Mouse (Mus musculus) ZHBTc4 (cell line): Measurements from ENCODE around the gene Pcbp2.

Experiments
- DNase-seq: peaks from one replicate; pipeline ENCODE4 v3.0.0-alpha.2; 2011; ENCODE audit warnings: low read depth, low spot score

Gene Pcbp2

GRCm38 (mm10) chr15:102470183-102470604 lies at the start of gene Pcbp2:
Gene Pcbp2, plus strand, starts transcription at chr15:102470539.
- DNase-seq, result peak; percentile 99

- no peak for DNase-seq
These were observed 49.4 kb upstream of the Pcbp2 start for GRCm38 (mm10) chr15:102420986-102421385.

- peak; percentile 75 for DNase-seq
These were observed 48.9 kb upstream of the Pcbp2 start for GRCm38 (mm10) chr15:102421437-102421836.

DNA sequence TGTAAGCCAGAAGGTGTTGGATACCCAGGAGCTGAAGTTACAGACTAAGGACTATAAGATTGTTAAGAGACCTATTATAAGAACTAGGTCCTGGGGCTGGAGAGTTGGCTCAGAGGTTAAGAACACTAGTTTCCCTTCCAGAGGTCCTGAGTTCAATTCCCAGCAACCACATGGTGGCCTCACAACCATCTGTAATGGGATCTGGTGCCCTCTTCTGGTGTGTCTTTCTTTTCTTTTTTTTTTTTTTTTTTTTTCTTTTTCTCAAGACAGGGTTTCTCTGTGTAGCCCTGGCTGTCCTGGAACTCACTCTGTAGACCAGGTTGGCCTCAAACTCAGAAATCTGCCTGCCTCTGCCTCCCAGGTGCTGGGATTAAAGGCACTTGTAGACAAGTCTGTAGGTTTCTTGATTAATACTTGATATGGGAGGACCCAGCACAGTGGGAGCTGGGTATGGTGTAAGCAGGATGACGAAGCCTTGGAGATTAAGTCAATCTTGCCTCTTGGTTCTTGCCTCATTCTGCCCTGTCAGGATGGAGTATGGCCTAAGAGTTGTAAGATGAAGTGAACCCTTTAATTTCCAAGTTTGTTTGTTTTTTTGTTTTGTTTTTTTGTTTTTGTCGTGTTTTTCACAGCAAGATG lies 46.6 kb upstream of the Pcbp2 start:
- no peak for DNase-seq

GRCm38 (mm10) chr15:102424657-102425056 lies 45.7 kb upstream of the Pcbp2 start:
- DNase-seq, result no peak

DNA sequence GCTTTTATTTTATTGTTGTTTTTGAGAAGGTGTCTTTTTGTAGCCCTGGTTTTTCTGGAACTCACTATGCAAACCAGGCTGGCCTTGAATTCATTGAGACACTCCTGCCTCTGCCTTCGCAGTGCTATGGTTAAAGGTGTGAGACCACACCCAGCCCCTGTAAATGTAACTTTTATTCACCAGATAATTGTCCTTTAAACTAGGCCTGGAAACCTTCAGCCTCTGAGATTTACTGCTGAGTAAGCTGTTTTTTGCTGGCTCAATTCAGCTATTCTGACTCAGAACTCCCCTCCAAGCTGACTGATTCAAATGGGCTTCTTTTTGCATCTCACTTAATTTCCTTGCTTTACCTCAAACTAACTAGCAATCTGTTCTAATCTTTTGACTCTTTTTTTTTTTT lies 43.4 kb upstream of the Pcbp2 start:
- DNase-seq, result peak; percentile 51

- DNase-seq, result no peak
These were observed 38.3 kb upstream of the Pcbp2 start for GRCm38 (mm10) chr15:102432046-102432445.

DNA sequence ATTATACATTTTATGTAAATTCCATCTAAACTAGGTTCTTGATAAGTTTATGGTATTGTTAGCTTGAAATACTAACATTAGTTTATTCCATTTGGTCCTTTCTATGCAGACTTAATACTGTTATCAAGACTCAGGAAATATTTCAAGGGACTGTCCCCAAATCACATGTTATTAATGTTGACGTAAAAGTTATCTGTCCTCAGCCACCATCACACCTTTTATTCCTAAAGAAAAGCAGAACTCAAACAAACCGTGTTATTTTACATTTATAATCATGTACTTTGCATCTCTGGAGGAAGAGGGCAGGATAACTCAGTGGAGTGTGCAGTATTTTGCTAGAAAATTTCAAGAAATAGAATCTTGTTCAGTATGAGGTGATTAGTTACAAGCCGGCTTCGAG lies 37.2 kb upstream of the Pcbp2 start:
- DNase-seq, result no peak

DNA sequence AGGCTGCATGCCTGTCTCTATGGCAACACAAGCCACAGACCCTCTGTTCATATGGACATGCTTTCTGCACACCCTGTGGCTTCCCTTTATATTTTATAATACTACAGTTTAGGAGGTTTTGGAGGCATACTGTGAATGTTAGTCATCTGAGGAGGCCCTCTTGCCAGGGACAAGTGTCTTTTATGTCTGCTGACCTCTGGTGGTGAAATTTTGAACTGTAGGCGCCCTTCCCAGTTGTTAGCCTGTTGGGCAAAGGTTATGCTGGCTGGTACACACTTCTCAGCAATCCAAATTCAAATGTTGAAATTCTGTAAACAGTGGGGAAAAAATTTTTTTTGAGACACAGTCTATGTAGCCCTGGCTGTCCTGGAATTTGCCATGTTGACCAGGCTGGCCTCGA lies 27.8 kb upstream of the Pcbp2 start:
- peak; percentile 84 for DNase-seq

- no peak for DNase-seq
These were observed 25.2 kb upstream of the Pcbp2 start, which contains the start of gene Amhr2 for GRCm38 (mm10) chr15:102445146-102445545. Gene Amhr2, plus strand, starts transcription at chr15:102445367.

GRCm38 (mm10) chr15:102446448-102446847 lies 23.9 kb upstream of the Pcbp2 start:
- DNase-seq, result no peak

DNA sequence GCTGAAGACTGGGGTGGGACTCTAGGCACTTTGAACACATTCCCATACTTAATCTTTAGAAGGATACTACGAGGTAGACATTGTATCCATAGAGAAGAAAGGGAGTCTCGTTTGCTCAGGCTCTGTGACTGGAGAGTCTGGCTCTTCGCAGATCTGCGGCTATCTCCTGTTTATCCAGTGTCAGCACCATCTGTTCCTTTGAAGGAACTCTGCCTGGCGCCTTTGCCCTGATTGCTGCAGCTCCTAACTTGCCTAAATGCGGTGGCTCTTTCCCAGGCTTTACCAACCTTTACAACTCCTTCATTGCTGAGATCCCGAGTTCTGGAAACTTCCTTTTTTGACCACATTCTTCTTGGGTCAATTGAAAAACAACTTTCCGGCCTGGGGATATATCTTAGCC lies 21.0 kb upstream of the Pcbp2 start:
- no peak for DNase-seq

DNA sequence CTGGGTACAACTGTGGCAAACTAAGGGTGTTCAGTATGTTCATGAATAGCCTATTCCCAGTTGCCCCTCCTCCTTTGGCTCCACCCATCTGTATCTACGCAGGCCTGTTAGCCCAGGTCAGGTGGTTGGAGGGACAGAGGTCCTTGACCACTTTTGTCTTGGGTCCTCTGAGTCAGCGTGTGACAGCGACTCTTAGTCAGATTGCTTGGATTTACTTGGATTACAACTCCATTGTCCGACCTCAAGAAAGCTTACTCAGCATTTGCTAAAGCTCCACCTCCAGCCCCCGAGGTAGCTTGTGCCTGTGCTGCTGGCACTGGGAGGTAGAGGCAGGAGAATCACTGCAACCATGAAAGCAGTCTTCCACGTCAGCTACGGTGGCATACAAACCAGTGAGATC lies 19.4 kb upstream of the Pcbp2 start:
- peak; percentile 62 for DNase-seq

GRCm38 (mm10) chr15:102451666-102452430 lies 18.5 kb upstream of the Pcbp2 start:
- peak; percentile 56 for DNase-seq

GRCm38 (mm10) chr15:102455993-102456392 lies 14.3 kb upstream of the Pcbp2 start:
- peak; percentile 80 for DNase-seq

- no peak for DNase-seq
These were observed 12.1 kb upstream of the Pcbp2 start for GRCm38 (mm10) chr15:102458050-102458736.

- peak; percentile 94 for DNase-seq
These were observed 11.4 kb upstream of the Pcbp2 start, which contains the start of gene Prr13 for GRCm38 (mm10) chr15:102458904-102459317. Gene Prr13, plus strand, starts transcription at chr15:102459028.

- no peak for DNase-seq
These were observed 11.0 kb upstream of the Pcbp2 start for GRCm38 (mm10) chr15:102459381-102459780.

GRCm38 (mm10) chr15:102459847-102460246 lies 10.5 kb upstream of the Pcbp2 start:
- DNase-seq, result peak; percentile 44

GRCm38 (mm10) chr15:102460409-102460808 lies 9.9 kb upstream of the Pcbp2 start:
- DNase-seq, result no peak

GRCm38 (mm10) chr15:102460971-102461370 lies 9.4 kb upstream of the Pcbp2 start:
- peak; percentile 70 for DNase-seq

DNA sequence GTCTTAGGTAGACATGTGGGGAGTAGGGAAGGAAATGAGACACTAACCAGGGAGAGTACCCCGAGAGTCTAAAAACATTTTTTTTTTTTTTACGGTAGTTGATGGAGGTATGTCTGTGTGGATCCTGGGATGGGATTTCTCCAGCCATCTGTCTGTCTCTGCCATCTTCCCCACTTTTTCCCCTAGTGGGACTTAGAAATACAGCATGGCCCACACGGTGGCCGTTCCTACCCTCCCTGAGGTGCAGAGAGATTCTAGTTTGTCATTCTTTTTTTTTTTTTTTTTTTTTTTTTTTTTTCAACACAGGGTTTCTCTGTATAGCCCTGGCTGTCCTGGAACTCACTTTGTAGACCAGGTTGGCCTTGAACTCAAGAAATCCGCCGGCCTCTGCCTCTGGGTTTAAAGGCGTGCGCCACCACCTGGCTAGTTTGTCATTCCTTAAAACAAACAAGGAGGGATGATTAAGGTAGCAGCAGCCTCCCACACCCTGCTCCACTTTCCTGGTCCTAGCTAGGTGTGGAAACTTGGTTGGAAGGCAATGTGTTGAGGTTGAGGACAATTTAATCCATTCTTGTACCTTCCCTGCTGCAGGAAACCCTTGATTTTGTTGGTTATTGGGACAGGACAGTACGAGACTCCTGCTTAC lies 8.8 kb upstream of the Pcbp2 start:
- peak; percentile 64 for DNase-seq
